Mouse (Mus musculus) NIH3T3 (cell line): ENCODE results near the gene Esp1.
"Not testable (repeated sequence)": the region's sequence is repeated elsewhere in the genome, so short reads cannot be mapped to it uniquely, and the experiment has no call there.

Source experiments
- DNase-seq: peaks from one replicate; pipeline ENCODE4 v3.0.0-alpha.2; 2012; ENCODE audit warnings: low read depth

Gene Esp1

GRCm38 (mm10) chr17:40726820-40727219 lies at the start of gene Esp1:
Gene Esp1, plus strand, starts transcription at chr17:40727120.
- DNase-seq, result no peak

GRCm38 (mm10) chr17:40716273-40716672 lies 10.6 kb upstream of the Esp1 start:
- no peak for DNase-seq

GRCm38 (mm10) chr17:40717055-40717454 lies 9.9 kb upstream of the Esp1 start:
- DNase-seq, result not testable (repeated sequence)

- DNase-seq, result no peak
These were observed 4.4 kb downstream of the Esp1 start for GRCm38 (mm10) chr17:40731296-40731695.

GRCm38 (mm10) chr17:40731724-40732123 lies 4.8 kb downstream of the Esp1 start:
- DNase-seq, result no peak

- peak; percentile 1 for DNase-seq
These were observed 36.7 kb downstream of the Esp1 start for GRCm38 (mm10) chr17:40763662-40764061.

GRCm38 (mm10) chr17:40767120-40767519 lies 40.2 kb downstream of the Esp1 start:
- DNase-seq, result no peak
